Mouse (Mus musculus) forebrain, embryonic 13.5 days (tissue): ENCODE data around the gene Klhdc1. TPM values are rescaled to one million over a fixed set of nuclear protein-coding genes. Genes with fewer than 3 reads are reported as not detected.

ENCODE experiments used
- ATAC-seq: fragments of 200-750 bp; cut with Nextera tagmentation; 2 replicates; pipeline ENCODE4 v1.8.0; 2017
- H3K27ac ChIP-seq: fragments of 300-500 bp; sonication (generic); 2 replicates; pipeline ENCODE4 v1.5.1; 2015; ENCODE audit warnings: inconsistent platforms, mild to moderate bottlenecking, moderate library complexity
- H3K27me3 ChIP-seq: fragments of 300-500 bp; sonication (generic); 2 replicates; pipeline ENCODE4 v1.6.1; 2015; ENCODE audit warnings: mild to moderate bottlenecking, inconsistent platforms
- H3K36me3 ChIP-seq: fragments of 300-500 bp; sonication (generic); 2 replicates; pipeline ENCODE4 v1.6.1; 2015; ENCODE audit warnings: mild to moderate bottlenecking, inconsistent platforms; ENCODE audit not compliant: poor library complexity, severe bottlenecking
- H3K4me1 ChIP-seq: fragments of 300-500 bp; sonication (generic); 2 replicates; pipeline ENCODE4 v1.6.1; 2015; ENCODE audit warnings: inconsistent platforms
- H3K4me2 ChIP-seq: fragments of 300-500 bp; sonication (generic); 2 replicates; pipeline ENCODE4 v1.6.1; 2015; ENCODE audit warnings: inconsistent platforms, mild to moderate bottlenecking, moderate library complexity
- H3K4me3 ChIP-seq: fragments of 300-500 bp; sonication (generic); 2 replicates; pipeline ENCODE4 v1.5.1; 2015; ENCODE audit warnings: mild to moderate bottlenecking, inconsistent platforms
- H3K9ac ChIP-seq: fragments of 300-500 bp; sonication (generic); 2 replicates; pipeline ENCODE4 v1.6.1; 2015; ENCODE audit warnings: mild to moderate bottlenecking, inconsistent platforms
- H3K9me3 ChIP-seq: fragments of 300-500 bp; sonication (generic); replicated peaks from 2 replicates; pipeline ENCODE4 v1.6.1; 2016; ENCODE audit warnings: inconsistent platforms
- WGBS: fragments of 180-500 bp; shearing (Covaris S2); methylation state at CpG from one replicate; pipeline ENCODE4 v1.1.7; 2015; 5-methylcytosine and 5-hydroxymethylcytosine counted together
- polyA plus RNA-seq: library from polyadenylated mRNA; unstranded; fragments of >200 nt; fragmentation: Nextera tagmentation; extraction: Ambion mirVana; gene quantifications from 2 replicates; pipeline ENCODE4 v1.2.1, GENCODE M21; 2015

Gene Klhdc1
- polyA plus RNA-seq, 1 experiment from 2014 or later = 6.4 TPM

DNA sequence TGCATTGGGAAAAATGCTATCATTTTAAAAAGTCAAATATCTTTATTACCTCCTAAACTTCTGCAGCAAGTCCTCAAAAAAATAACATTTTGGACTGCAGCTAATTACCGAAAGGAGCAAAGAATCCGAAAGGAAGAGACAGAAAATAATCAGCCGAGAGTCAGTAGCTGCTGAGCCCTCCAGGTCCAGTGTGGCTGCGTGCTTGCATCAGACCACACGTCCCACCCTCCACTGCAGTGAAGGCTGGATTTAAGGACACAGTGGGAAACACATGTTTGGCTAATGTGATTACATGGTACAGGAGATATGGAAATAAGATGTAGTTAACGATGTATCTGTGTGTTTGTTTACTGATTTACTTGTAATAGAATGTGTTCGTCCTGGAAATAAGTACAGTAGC is 42.2 kb downstream of the Klhdc1 start:
- Histone ChIP-seq H3K9me3 (no peaks in the 10 kb centered on the region), H3K27me3 (no peaks in the 10 kb centered on the region), H3K9ac (no peak overlapping the region), H3K36me3 (no peaks in the 10 kb centered on the region), H3K4me1 (no peaks in the 10 kb centered on the region), H3K27ac (no peak overlapping the region), H3K4me3 (no peak overlapping the region), H3K4me2 (no peak overlapping the region)
- no peak for ATAC-seq
- WGBS = 86% methylated on average over 7 of the region's 7 CpGs

DNA sequence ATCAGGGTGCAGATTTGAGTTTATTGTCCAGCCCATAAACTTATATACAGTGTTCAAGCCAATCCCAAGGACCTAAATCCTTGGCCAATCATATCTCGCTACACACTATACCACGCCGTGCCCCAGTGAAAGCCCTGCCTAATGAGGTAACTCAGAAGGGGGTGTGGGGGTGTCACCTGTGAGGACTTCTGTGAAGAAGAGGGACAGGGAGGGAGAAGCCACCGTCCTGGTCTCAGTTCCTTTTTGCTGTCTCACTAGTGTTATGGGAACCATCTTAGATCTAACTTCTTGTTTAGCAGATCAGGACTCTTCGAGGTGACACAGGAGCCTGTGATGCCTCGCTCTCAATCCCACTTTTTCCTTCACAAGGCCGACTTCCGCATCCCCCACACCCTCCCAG is 46.6 kb downstream of the Klhdc1 start:
- 90% methylated on average over 8 of the region's 8 CpGs for WGBS
- no peaks in the 10 kb centered on the region for H3K9me3 ChIP-seq

DNA sequence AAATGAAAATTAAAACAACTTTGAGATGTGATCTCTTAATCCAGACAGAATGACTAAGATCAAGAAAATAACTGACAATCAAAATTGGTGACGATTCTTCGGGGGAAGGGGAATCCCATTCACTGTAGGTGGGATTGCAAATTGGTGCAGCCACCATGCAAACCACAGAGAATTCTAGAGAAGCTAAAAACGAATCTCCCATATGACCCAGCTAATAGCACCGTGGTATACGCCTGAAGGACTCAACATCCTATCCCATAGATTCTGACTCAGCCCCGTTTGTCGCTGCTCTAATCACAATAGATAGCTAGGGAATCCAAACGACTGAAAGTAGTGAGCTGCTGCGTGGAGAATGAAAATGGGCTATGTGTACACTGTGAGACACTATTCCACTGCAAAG is 47.7 kb downstream of the Klhdc1 start:
- Histone ChIP-seq H3K4me3 (no peak overlapping the region), H3K9ac (no peak overlapping the region), H3K27ac (no peak overlapping the region), H3K4me1 (no peaks in the 10 kb centered on the region), H3K36me3 (no peaks in the 10 kb centered on the region), H3K27me3 (no peaks in the 10 kb centered on the region), H3K4me2 (no peak overlapping the region), H3K9me3 (no peaks in the 10 kb centered on the region)
- 85% methylated on average over 9 of the region's 9 CpGs for WGBS
- ATAC-seq = no peak

More for the DNA sequence above, 46.6 kb downstream of the Klhdc1 start:
- no peaks in the 10 kb centered on the region for H3K4me1 ChIP-seq
- H3K4me2 ChIP-seq = no peak overlapping the region
- H3K36me3 ChIP-seq = no peaks in the 10 kb centered on the region
- H3K27me3 ChIP-seq = no peaks in the 10 kb centered on the region
- no peak overlapping the region for H3K4me3 ChIP-seq
- no peak overlapping the region for H3K9ac ChIP-seq
- H3K27ac ChIP-seq = no peak overlapping the region
- no peak for ATAC-seq

DNA sequence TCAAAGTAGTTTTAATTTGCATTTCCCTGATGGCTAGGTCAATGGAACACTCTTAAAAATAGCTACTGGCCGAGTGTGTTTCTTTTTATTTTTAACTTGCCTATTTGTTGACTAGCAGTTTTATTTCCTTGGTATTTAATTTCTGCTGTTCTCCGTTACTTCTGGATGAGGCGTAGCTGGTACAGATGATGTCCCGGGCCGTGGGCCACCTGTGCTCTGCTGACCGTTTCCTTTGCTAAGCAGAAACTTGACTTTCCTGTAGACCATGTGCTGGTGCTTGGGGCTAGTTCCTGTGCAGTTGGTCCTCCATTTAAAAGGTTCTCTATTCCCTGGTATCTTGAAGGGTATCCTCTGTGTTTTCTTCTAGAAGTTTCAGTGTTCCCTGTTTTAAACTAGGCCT is 51.4 kb downstream of the Klhdc1 start:
- Histone ChIP-seq H3K4me2 (no peak overlapping the region), H3K4me1 (peaks cover 7% of the 10 kb centered on the region), H3K36me3 (no peaks in the 10 kb centered on the region), H3K27me3 (no peaks in the 10 kb centered on the region), H3K27ac (no peak overlapping the region), H3K9ac (no peak overlapping the region), H3K4me3 (no peak overlapping the region), H3K9me3 (no peaks in the 10 kb centered on the region)
- WGBS = 87% methylated on average over 6 of the region's 6 CpGs
- no peak for ATAC-seq

DNA sequence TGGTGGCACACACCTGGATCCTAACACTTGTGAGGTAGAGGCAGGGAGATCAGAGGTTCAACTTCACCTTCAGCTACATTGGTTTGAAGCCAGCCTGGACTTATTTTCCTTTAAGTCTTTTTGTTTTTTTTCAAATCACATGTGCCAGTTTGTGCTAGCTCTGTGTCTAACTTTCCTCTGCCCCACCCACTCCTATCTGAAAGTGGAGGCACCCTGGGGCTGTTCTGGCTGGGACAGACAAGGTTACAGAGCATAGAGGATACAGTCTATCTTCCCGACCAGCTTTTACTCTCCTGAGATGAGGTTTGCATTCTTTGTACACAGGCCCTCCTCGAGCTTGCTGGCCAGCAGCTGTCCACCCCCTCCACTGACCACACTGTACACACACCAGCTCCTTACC is 52.8 kb downstream of the Klhdc1 start:
- Histone ChIP-seq H3K9ac (no peak overlapping the region), H3K9me3 (no peaks in the 10 kb centered on the region), H3K4me2 (no peak overlapping the region), H3K4me1 (peaks cover 21% of the 10 kb centered on the region), H3K27me3 (no peaks in the 10 kb centered on the region), H3K27ac (no peak overlapping the region), H3K36me3 (peaks cover 3% of the 10 kb centered on the region; the same call in 1 of the 2 replicates), H3K4me3 (no peak overlapping the region)
- ATAC-seq = no peak
- WGBS = 69% methylated on average over 2 of the region's 2 CpGs

DNA sequence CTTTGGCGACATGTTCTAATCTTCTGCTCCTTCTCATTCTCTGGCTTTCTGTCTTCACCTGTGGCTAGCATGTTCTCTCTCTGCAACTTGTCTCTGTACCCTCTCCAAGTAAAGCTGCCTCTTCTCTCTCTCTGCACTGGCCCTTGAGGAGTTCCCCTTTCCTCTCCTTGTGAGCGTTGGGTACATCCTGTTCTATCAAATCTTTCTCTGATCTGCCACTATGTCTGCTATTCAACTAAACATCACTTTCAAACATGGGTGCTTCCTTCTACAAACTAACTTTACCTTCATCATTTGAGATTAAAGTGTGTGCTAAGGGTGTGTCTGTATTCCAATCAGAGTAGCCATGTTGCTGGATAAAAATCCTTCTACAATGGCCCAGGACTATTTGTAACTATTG is 54.0 kb downstream of the Klhdc1 start:
- Histone ChIP-seq H3K4me1 (peaks cover 29% of the 10 kb centered on the region), H3K27me3 (no peaks in the 10 kb centered on the region), H3K9ac (no peak overlapping the region), H3K4me3 (no peak overlapping the region), H3K27ac (no peak overlapping the region), H3K9me3 (no peaks in the 10 kb centered on the region), H3K36me3 (peaks cover 14% of the 10 kb centered on the region), H3K4me2 (no peak overlapping the region)
- WGBS = 90% methylated on average over 2 of the region's 2 CpGs
- ATAC-seq = no peak

DNA sequence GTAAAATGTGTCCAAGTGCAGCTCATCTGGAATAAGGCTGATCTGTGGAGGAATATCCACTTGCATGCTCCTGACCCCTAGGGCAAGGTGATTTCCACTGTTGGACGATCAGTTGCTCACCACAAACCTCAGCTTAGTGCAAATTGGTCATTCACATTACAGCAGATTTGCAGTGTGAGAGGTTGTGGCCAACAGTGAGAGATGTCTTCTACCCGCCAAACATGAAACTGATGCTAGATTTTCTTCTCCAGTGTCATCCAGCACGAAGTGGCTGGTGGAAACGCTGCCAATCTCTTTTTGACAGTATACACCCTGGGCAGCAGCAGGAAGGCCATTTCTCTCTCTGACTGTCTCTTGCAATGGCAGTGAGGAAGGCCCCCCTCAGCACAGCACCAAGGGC is 54.7 kb downstream of the Klhdc1 start:
- peaks cover 21% of the 10 kb centered on the region for H3K36me3 ChIP-seq
- peak overlapping the region; percentile 96 for H3K4me3 ChIP-seq
- no peaks in the 10 kb centered on the region for H3K27me3 ChIP-seq
- peak overlapping the region; percentile 76 for H3K4me2 ChIP-seq
- no peak overlapping the region for H3K27ac ChIP-seq
- peaks cover 29% of the 10 kb centered on the region for H3K4me1 ChIP-seq
- WGBS = 82% methylated on average over 4 of the region's 4 CpGs
- ATAC-seq = no peak
- peak overlapping the region; percentile 98; the same call in 1 of the 2 replicates for H3K9ac ChIP-seq
- no peaks in the 10 kb centered on the region for H3K9me3 ChIP-seq

DNA sequence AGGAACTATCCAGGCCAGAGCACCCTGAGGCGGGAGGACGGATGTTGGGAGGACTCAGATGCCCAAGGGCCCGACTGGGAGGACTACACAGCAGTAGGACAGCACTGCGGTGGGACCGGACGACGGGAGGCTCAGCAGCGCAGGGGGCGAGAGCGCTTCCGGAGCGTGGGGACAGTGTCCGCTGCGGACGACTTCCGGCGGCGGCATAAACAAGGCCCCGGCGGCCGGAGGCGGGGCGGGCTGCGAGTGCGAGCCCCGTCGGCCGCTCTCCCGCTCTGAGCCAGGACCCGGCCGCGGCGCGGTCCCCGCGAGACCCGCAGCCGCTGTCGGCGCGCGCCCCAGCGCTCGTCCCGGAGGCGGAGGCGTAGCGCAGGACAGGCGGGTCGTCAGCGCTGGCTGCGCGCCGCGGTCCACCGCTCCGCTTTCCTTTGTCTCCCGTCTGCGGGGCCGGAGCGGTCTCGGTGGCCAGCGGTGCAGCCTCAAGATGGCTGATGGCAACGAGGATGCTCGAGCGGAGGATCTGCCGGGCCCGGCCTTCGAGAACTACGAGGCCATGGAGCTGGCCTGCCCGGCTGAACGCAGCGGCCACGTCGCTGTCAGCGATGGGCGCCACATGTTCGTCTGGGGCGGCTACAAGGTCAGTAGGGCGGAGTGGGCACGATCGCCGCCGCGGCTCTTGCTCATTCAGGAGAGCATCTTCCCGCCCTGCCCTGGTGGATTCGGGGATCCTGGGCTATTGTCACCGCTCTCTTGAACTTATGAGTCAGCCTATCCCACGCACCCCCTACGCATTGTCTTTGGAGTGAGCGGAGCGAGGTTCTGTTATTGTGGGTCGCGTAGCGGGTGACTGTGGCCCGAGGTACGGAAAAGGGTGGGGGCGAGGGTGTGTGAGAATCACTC is 55.8 kb downstream of the Klhdc1 start, which contains the start of gene Klhdc2:
Gene Klhdc2, plus strand, starts transcription at position 171 of the 900 bp plus-strand sequence.
- peaks cover 29% of the 10 kb centered on the region for H3K4me1 ChIP-seq
- peak within 1 kb of the TSS; percentile 98 for H3K9ac ChIP-seq
- peaks cover 30% of the 10 kb centered on the region for H3K36me3 ChIP-seq
- H3K9me3 ChIP-seq = no peaks in the 10 kb centered on the region
- H3K27ac ChIP-seq = peak within 1 kb of the TSS; percentile 97
- peak within 1 kb of the TSS; percentile 76 for H3K4me2 ChIP-seq
- under 1% methylated on average over 97 of the region's 98 CpGs for WGBS
- ATAC-seq = peak; percentile 97
- peak within 1 kb of the TSS; percentile 96 for H3K4me3 ChIP-seq
- H3K27me3 ChIP-seq = no peaks in the 10 kb centered on the region

DNA sequence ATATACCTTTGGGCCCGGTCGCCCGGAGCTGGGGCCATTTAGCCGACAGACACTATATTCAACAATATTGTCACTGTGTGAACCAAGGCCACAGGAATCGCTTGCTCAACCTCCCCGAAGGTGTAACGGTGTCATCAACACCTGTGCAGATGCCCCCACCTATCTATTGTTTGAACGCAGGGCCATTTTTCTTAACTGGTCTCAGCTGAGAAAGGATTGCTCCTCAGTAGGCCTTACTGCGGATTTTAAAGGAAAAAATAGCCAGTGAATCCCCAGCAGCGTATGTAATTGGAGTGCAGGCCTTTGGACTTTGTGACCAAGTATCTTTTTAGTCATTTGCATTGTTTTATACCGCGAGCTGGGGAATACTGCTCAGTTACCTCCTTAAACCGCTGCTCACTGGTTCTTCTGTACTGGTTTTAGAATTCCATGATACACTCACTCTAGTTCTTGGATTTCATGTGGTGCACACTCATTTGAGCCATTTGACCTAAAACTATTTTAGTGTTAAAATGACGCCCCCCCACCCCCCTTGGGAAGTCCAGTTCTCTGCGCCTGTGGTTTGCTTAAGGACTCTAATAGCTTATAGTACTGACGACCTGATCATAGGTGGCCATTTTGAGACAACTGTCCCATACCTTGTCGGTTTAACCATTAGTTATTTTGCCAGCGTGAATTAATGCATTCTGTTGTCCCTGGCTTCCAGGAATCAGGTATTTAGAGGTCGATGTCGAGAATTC is 56.6 kb downstream of the Klhdc1 start:
- H3K9me3 ChIP-seq = no peaks in the 10 kb centered on the region
- ATAC-seq = no peak; the same call in 1 of the 2 replicates
- 19% methylated on average over 20 of the region's 20 CpGs for WGBS
- peaks cover 29% of the 10 kb centered on the region for H3K4me1 ChIP-seq
- H3K4me3 ChIP-seq = peak overlapping the region; percentile 96
- H3K36me3 ChIP-seq = peaks cover 38% of the 10 kb centered on the region
- peak overlapping the region; percentile 76 for H3K4me2 ChIP-seq
- H3K9ac ChIP-seq = peak overlapping the region; percentile 98
- H3K27me3 ChIP-seq = no peaks in the 10 kb centered on the region
- peak overlapping the region; percentile 97 for H3K27ac ChIP-seq

DNA sequence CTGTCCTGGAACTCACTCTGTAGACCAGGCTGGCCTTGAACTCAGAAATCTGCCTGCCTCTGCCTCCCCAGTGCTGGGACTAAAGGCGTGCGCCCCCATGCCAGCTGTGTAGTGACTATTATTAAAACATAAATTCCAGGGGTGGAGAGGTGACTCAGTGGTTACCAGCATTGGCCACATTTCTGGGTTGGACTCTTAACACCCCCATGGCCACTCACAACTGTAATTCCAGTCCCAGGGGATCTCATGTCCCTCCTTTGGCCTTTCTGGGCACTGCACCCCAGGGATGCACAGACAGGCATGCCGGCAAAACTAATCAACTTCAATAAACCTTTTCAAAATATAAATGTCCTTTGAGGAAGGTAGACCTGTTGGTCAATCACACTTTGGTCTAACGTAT is 57.3 kb downstream of the Klhdc1 start:
- Histone ChIP-seq H3K4me1 (peaks cover 29% of the 10 kb centered on the region), H3K4me2 (peak overlapping the region; percentile 76), H3K9me3 (no peaks in the 10 kb centered on the region), H3K4me3 (peak overlapping the region; percentile 96), H3K9ac (no peak overlapping the region), H3K27me3 (no peaks in the 10 kb centered on the region), H3K27ac (no peak overlapping the region), H3K36me3 (peaks cover 44% of the 10 kb centered on the region)
- no peak for ATAC-seq
- WGBS = 90% methylated on average over 4 of the region's 4 CpGs

DNA sequence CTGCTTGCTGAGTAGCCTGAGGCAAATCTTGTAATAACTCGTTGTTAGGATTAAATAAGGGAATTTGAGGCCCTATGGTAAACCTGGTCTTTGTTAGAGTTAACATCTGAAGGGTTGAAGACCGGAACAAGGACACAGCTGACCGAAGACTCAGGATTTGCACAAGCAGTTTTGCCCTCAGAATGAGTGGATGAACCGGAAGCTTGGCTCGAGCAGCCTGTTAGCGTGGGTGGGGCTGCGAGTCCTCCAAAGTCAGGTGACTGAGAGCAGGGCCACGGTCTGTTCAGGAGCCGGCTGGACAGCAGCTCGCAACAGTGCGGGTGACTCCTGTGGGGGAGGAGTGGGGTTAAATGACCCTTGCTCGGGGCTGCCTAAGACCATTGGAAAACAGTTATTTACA is 58.3 kb downstream of the Klhdc1 start:
- H3K9ac ChIP-seq = no peak overlapping the region
- H3K9me3 ChIP-seq = no peaks in the 10 kb centered on the region
- WGBS = 74% methylated on average over 12 of the region's 12 CpGs
- no peak for ATAC-seq
- H3K36me3 ChIP-seq = peaks cover 52% of the 10 kb centered on the region
- H3K4me3 ChIP-seq = peak overlapping the region; percentile 7; the same call in 1 of the 2 replicates
- peaks cover 29% of the 10 kb centered on the region for H3K4me1 ChIP-seq
- H3K27me3 ChIP-seq = no peaks in the 10 kb centered on the region
- H3K27ac ChIP-seq = no peak overlapping the region
- H3K4me2 ChIP-seq = peak overlapping the region; percentile 76

DNA sequence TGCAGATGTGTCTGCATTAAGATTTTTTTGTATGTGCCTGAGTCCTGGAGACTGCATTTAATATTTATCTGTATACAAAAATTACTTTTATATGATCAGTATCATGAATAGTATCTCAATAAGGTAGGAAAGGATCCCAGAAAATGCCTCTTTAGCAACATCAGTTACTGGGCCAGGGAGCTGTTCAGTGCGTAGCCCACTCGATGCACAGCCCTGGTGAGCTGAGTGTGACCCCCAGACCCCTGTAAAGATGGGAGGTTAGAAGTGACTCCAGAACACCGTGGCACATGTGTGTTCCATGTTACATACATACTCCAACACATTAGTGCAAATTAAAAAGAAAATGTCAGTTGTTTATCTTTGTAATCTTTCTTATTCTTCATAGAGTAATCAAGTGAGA is 58.9 kb downstream of the Klhdc1 start:
- H3K4me3 ChIP-seq = no peak overlapping the region
- no peaks in the 10 kb centered on the region for H3K9me3 ChIP-seq
- H3K9ac ChIP-seq = no peak overlapping the region
- no peaks in the 10 kb centered on the region for H3K27me3 ChIP-seq
- 92% methylated on average over 3 of the region's 3 CpGs for WGBS
- peaks cover 56% of the 10 kb centered on the region for H3K36me3 ChIP-seq
- no peak overlapping the region; the same call in 1 of the 2 replicates for H3K4me2 ChIP-seq
- no peak overlapping the region for H3K27ac ChIP-seq
- no peak for ATAC-seq
- H3K4me1 ChIP-seq = peaks cover 29% of the 10 kb centered on the region
